Mouse (Mus musculus): Measurements from ENCODE around the gene Ckap5.

DNA sequence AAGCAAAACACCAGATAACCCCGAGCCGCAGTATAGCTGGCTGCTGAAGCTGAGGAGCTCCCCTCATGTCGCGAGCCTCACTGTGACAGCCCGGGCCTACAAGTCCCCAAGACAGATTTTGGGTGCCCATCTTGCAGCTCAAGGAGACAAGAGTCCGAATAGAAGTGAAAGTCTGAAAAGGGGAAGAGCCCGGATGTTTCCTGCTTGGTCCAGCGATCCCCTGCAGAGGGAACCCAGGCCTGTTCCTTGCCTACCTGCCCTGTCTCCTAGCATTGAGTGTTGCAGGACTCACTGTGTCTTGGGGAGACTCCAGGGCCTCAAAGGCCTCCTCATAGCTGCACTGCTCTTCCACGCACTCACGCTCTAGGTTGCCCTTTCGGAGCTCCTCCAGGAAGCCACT lies 108.9 kb downstream of the Ckap5 start:
- TF ChIP-seq CTCF (IDR thresholded peaks at IDR 0.05; ENCODE audit: low read depth), result no peak
- no peak for TF ChIP-seq EP300 (optimal IDR thresholded peaks at IDR 0.05)

Measured in stomach, postnatal 0 days (tissue).